Mouse (Mus musculus): ENCODE data around the gene Eid2.

The Eid2 gene

DNA sequence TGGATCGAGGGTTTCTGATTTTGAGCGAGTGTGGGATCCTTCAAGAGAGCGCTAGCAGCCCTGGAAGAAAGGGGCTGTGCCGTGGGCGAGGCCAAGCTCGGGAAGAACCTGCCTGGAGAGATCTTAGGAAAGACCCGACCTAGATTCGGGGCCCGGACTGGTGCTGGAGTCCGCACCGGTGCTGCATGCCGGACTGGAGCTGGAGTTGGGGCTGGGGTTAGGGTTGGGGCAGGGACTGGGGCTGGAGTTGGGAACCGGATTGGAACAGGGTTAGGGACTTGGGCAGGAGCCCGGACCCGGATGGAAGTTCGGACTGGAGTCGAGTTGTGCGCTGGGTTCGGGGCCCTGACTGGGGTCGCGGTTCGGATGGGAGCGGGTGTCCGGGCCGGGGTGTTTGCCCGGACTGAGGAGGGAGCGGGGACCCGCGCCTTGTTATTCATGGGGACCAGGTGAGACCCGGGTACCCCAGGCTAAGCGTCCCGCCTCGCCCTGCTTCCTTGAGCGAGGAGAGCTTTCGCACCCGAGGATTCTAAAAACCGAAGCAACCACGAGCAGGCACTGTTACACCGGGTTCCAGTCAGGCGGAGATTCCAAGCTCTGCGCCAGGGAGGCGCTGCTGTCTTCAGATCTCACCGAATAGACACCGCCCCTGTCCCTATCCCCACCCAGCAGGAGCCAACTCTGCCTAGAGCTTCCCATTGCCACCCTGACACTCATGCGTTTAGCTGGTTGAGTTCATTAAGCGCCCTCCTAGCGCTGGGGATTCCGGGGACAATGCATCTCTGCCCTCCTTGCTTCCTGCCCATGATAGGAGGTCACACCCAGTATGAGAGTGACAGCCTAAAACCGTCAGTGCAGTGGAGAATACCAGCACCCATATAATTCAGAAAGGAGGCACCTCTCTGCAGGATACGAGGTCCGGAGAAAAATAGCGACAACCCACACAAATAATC is 23.2 kb downstream of the Eid2 start, which contains the start of gene Selenov:
TSS of gene Selenov (minus strand) at position 549 of the 953 bp plus-strand sequence.
- DNase-seq (ENCODE audit: low read depth, low spot score): no peak

GRCm38 (mm10) chr7:28294481-28294880 is 26.8 kb downstream of the Eid2 start:
- DNase-seq (ENCODE audit: low read depth, low spot score): peak; percentile 80

GRCm38 (mm10) chr7:28298837-28299625 is 31.4 kb downstream of the Eid2 start:
- peak; percentile 70 for DNase-seq (ENCODE audit: low read depth, low spot score)

- peak; percentile 50 for DNase-seq (ENCODE audit: low read depth, low spot score)
Observed at GRCm38 (mm10) chr7:28301616-28302433, 34.1 kb downstream of the Eid2 start, which contains the start of gene Dll3. Gene Dll3 (minus strand): TSS chr7:28302238.

- DNase-seq (ENCODE audit: low read depth, low spot score): no peak
Observed at GRCm38 (mm10) chr7:28305641-28306040, 38.0 kb downstream of the Eid2 start.

GRCm38 (mm10) chr7:28306216-28306615 is 38.5 kb downstream of the Eid2 start:
- no peak for DNase-seq (ENCODE audit: low read depth, low spot score)

- DNase-seq (ENCODE audit: low read depth, low spot score): no peak
Observed at GRCm38 (mm10) chr7:28309737-28310136, 42.1 kb downstream of the Eid2 start.

DNA sequence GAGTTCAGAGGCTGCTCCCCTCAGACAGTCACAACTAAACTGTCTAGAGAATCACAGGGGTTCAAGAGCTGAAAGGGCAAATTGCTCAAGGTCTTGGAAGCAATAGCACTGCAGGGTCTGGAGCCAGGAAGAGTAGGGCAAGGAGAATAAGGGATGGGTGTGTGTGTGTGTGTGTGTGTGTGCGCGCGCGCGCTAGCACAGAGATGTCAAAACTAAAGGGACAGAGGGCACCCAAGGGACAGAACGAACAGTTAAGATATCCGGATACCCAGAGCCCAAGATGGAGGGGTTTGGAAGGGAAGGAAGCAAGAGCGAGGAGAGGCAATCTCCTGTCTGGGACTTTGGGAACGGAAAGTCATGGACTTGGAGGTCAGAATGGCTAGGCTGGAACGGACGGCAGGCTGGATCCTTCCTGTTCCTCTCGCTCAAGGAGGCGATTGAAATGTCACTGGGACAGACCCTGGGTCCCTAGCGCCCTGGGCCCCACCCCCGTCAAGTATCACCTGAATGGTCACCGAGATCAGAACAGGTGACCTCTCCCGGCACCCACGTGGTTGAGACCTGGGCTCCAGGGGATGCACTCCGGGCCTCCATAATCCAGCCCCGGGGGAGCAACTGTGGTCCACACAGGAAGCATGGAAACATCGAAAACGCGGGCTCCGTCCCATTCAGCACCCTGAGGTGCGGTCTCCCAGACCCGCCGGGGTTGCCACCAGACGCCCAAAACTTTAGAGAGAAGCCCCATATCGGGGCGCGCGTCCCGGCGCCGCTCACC is 43.7 kb downstream of the Eid2 start:
- DNase-seq (ENCODE audit: low read depth, low spot score): no peak

- peak; percentile 96 for DNase-seq (ENCODE audit: low read depth, low spot score)
Observed at GRCm38 (mm10) chr7:28311926-28312543, 44.4 kb downstream of the Eid2 start, which contains the start of gene Timm50. Gene Timm50 (minus strand): TSS chr7:28312072.

GRCm38 (mm10) chr7:28318036-28318435 is 50.4 kb downstream of the Eid2 start:
- DNase-seq (ENCODE audit: low read depth, low spot score): no peak

DNA sequence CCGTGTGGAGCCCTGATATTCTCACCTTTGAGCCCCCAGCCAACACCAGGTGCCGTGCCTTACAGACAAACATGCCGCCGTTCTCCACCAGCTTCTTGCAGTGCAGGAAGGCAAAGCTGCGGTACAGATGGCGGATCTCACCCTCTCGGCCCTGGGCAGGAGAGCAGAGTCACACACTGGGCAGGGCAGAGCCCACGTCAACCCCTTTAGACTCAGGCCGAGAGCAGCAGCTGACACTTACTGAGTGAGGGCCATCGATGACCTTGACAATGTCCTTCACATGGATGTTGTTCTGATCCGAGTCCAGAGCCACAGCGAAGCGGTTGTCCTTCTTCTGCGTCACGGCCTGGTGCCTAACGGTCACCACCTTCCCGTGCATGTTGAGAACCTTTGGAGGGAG is 51.0 kb downstream of the Eid2 start:
- DNase-seq (ENCODE audit: low read depth, low spot score): no peak
